Mouse (Mus musculus): ENCODE data around the gene Polr2l. TPM values are rescaled to one million over a fixed set of nuclear protein-coding genes. Genes with fewer than 3 reads are reported as not detected.

Polr2l gene
- total and polyA plus RNA-seq, 2 experiments from 2014 or later, result 21.1 to 73.2 TPM

GRCm38 (mm10) chr7:141442199-141442598 lies 32.7 kb downstream of the Polr2l start:
- Histone ChIP-seq H3K9me3 (ENCODE audit: low read length) (no peaks in the 10 kb centered on the region), H3K9ac (no peak overlapping the region), H3K4me2 (ENCODE audit: low read depth) (no peak overlapping the region), H3K27ac (ENCODE audit: low read depth, low read length) (no peak overlapping the region), H3K4me1 (ENCODE audit: insufficient read depth) (peaks cover 14% of the 10 kb centered on the region), H3K4me3 (ENCODE audit: low read depth, low read length) (no peak overlapping the region), H3K27me3 (ENCODE audit: insufficient read depth, low read length) (no peaks in the 10 kb centered on the region), H3K36me3 (ENCODE audit: insufficient read depth) (peaks cover 6% of the 10 kb centered on the region)
- DNase-seq (no peak), ATAC-seq (no peak)
- 94% methylated on average over 13 of the region's 13 CpGs for WGBS
- no peak for TF ChIP-seq CTCF (IDR thresholded peaks at IDR 0.05; ENCODE audit: low read depth)

GRCm38 (mm10) chr7:141441460-141441859 lies 33.5 kb downstream of the Polr2l start:
- H3K9ac ChIP-seq, result no peak overlapping the region
- no peak overlapping the region for H3K4me2 ChIP-seq (ENCODE audit: low read depth)
- no peaks in the 10 kb centered on the region for H3K9me3 ChIP-seq (ENCODE audit: low read length)
- no peak for TF ChIP-seq CTCF (IDR thresholded peaks at IDR 0.05; ENCODE audit: low read depth)
- DNase-seq, result no peak
- no peaks in the 10 kb centered on the region for H3K27me3 ChIP-seq (ENCODE audit: insufficient read depth, low read length)
- H3K27ac ChIP-seq (ENCODE audit: low read depth, low read length), result no peak overlapping the region
- H3K36me3 ChIP-seq (ENCODE audit: insufficient read depth), result peaks cover 6% of the 10 kb centered on the region
- H3K4me3 ChIP-seq (ENCODE audit: low read depth, low read length), result no peak overlapping the region
- ATAC-seq, result no peak
- 93% methylated on average over 9 of the region's 9 CpGs for WGBS
- peaks cover 12% of the 10 kb centered on the region for H3K4me1 ChIP-seq (ENCODE audit: insufficient read depth)

GRCm38 (mm10) chr7:141440613-141441012 lies 34.3 kb downstream of the Polr2l start:
- Histone ChIP-seq H3K9ac (no peak overlapping the region), H3K36me3 (ENCODE audit: insufficient read depth) (peaks cover 6% of the 10 kb centered on the region), H3K27me3 (ENCODE audit: insufficient read depth, low read length) (no peaks in the 10 kb centered on the region), H3K9me3 (ENCODE audit: low read length) (no peaks in the 10 kb centered on the region), H3K4me2 (ENCODE audit: low read depth) (no peak overlapping the region), H3K4me3 (ENCODE audit: low read depth, low read length) (no peak overlapping the region), H3K27ac (ENCODE audit: low read depth, low read length) (no peak overlapping the region), H3K4me1 (ENCODE audit: insufficient read depth) (peaks cover 18% of the 10 kb centered on the region)
- peak; percentile 35 for DNase-seq
- peak; percentile 68 for TF ChIP-seq CTCF (IDR thresholded peaks at IDR 0.05; ENCODE audit: low read depth)
- no peak for ATAC-seq
- 28% methylated on average over 6 of the region's 6 CpGs for WGBS

- H3K9me3 ChIP-seq (ENCODE audit: low read length), result no peaks in the 10 kb centered on the region
- H3K9ac ChIP-seq, result no peak overlapping the region
- H3K27ac ChIP-seq (ENCODE audit: low read depth, low read length), result no peak overlapping the region
- peaks cover 21% of the 10 kb centered on the region for H3K4me1 ChIP-seq (ENCODE audit: insufficient read depth)
- DNase-seq (no peak), ATAC-seq (no peak)
- H3K4me3 ChIP-seq (ENCODE audit: low read depth, low read length), result no peak overlapping the region
- no peak for TF ChIP-seq CTCF (IDR thresholded peaks at IDR 0.05; ENCODE audit: low read depth)
- H3K4me2 ChIP-seq (ENCODE audit: low read depth), result no peak overlapping the region
- H3K27me3 ChIP-seq (ENCODE audit: insufficient read depth, low read length), result no peaks in the 10 kb centered on the region
- peaks cover 6% of the 10 kb centered on the region for H3K36me3 ChIP-seq (ENCODE audit: insufficient read depth)
- WGBS, result 94% methylated on average over 11 of the region's 11 CpGs
Observed at GRCm38 (mm10) chr7:141439811-141440210, 35.1 kb downstream of the Polr2l start.

GRCm38 (mm10) chr7:141439140-141439679 lies 35.7 kb downstream of the Polr2l start:
- no peak for TF ChIP-seq CTCF (IDR thresholded peaks at IDR 0.05; ENCODE audit: low read depth)
- Histone ChIP-seq H3K27me3 (ENCODE audit: insufficient read depth, low read length) (no peaks in the 10 kb centered on the region), H3K9ac (no peak overlapping the region), H3K36me3 (ENCODE audit: insufficient read depth) (peaks cover 6% of the 10 kb centered on the region), H3K4me3 (ENCODE audit: low read depth, low read length) (no peak overlapping the region), H3K4me2 (ENCODE audit: low read depth) (no peak overlapping the region), H3K4me1 (ENCODE audit: insufficient read depth) (peaks cover 24% of the 10 kb centered on the region), H3K9me3 (ENCODE audit: low read length) (no peaks in the 10 kb centered on the region), H3K27ac (ENCODE audit: low read depth, low read length) (no peak overlapping the region)
- no peak for DNase-seq
- WGBS, result 94% methylated on average over 10 of the region's 10 CpGs
- no peak for ATAC-seq

GRCm38 (mm10) chr7:141438201-141438968 lies 36.5 kb downstream of the Polr2l start:
- Histone ChIP-seq H3K36me3 (ENCODE audit: insufficient read depth) (peaks cover 11% of the 10 kb centered on the region), H3K27me3 (ENCODE audit: insufficient read depth, low read length) (no peaks in the 10 kb centered on the region), H3K9ac (no peak overlapping the region), H3K4me3 (ENCODE audit: low read depth, low read length) (no peak overlapping the region), H3K4me2 (ENCODE audit: low read depth) (no peak overlapping the region; the same call in 1 of the 2 replicates), H3K4me1 (ENCODE audit: insufficient read depth) (peaks cover 30% of the 10 kb centered on the region), H3K27ac (ENCODE audit: low read depth, low read length) (peak overlapping the region; percentile 86; the same call in 1 of the 2 replicates), H3K9me3 (ENCODE audit: low read length) (no peaks in the 10 kb centered on the region)
- ATAC-seq (no peak), DNase-seq (no peak)
- no peak for TF ChIP-seq CTCF (IDR thresholded peaks at IDR 0.05; ENCODE audit: low read depth)
- 93% methylated on average over 12 of the region's 12 CpGs for WGBS

Data from forebrain, postnatal 0 days (tissue).